In the genomic region with DNA sequence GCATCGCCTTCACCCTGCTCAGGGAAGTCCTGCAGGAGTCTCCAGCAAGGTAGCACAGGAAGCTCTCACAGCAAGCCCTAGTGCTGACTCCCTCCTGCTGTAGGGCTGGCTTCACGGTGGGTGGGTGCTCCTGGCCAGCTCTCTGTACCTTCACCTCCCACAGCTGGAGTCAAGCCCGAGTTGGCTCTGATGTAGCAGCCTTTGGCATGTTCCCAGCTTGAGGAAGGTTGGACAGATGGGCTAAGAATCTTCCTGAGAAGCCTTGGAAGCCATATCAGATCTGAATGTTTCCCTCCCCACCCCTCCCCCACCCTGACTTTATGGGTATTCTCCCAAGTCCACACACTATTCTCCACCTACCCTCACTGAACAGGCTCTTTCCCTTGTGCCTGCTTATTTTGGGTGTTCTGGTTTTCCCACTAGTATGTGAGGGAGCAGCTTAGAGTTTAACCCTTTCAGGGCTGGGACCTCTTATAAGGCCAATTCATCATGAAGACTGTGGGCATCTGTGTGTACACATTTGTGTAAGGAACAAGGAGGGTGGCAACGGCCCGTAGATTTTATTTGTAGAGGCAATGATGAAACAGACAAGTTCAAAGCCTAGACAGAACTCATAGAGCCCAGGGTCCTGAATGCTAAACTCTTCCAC, we compare ENCODE assay signal across 11 mouse cellular contexts. TPM values are rescaled to one million over a fixed set of nuclear protein-coding genes. Genes with fewer than 3 reads are reported as not detected.
DNase-seq lines count a peak whose midpoint lies in the region; ATAC-seq and TF ChIP-seq lines count a peak whose summit lies in the region.
"Had no signal": no experiment of that assay in that cellular context is flagged by ENCODE, and none has a peak within 500 bp of the region (broad histone marks: within the 10 kb centered on the region; RNA-seq: fewer than 3 reads in every experiment).

No protein-coding gene starts in this region.

- no peak for TF ChIP-seq POLR2A in lung, adult 2 months (IDR thresholded peaks at IDR 0.05; ENCODE audit: borderline replicate concordance, extremely low read depth, low read depth, low read length)

- H3K9ac ChIP-seq in midbrain, embryonic 11.5 days (ENCODE audit: low read length): no peak overlapping the region
- no peak overlapping the region for H3K9ac ChIP-seq in neural tube, embryonic 12.5 days

- intact Hi-C loops in gastrocnemius, adult 2 months (cut with DNase I): loop anchor here (5.0 kb wide), 1 partner anchor 385 kb away; no protein-coding TSS in a partner anchor

- no peak for ATAC-seq in cerebellum, adult (ENCODE audit: insufficient number of reproducible peaks, low FRiP score, low TSS enrichment)
- ATAC-seq in midbrain, embryonic 11.5 days (ENCODE audit: low FRiP score): no peak
- ATAC-seq in neural tube, embryonic 12.5 days (ENCODE audit: low FRiP score, low read depth): no peak

- WGBS in midbrain, embryonic 10.5 days: 57% methylated on average over 5 of the region's 5 CpGs
- WGBS in midbrain, embryonic 11.5 days: 57% methylated on average over 5 of the region's 5 CpGs
- WGBS in hindbrain, embryonic 10.5 days: 54% methylated on average over 5 of the region's 5 CpGs
- 57% methylated on average over 5 of the region's 5 CpGs for WGBS in neural tube, embryonic 12.5 days
- WGBS in lung, adult 2 months: 42% methylated on average over 5 of the region's 5 CpGs

- H3K4me1 ChIP-seq in midbrain, embryonic 10.5 days: peaks cover 55% of the 10 kb centered on the region
- H3K4me1 ChIP-seq in midbrain, embryonic 11.5 days (ENCODE audit: control insufficient read depth, insufficient read depth, low read length): peaks cover 14% of the 10 kb centered on the region
- peaks cover 65% of the 10 kb centered on the region for H3K4me1 ChIP-seq in hindbrain, embryonic 10.5 days (replicated peaks)
- peaks cover 30% of the 10 kb centered on the region for H3K4me1 ChIP-seq in neural tube, embryonic 12.5 days
- H3K4me1 ChIP-seq in lung, adult 2 months (ENCODE audit: control insufficient read depth, insufficient read depth, low read length): 0 out of 2 replicates have a peak, but pooled peaks cover 6% of the 10 kb centered on the region

- H3K4me2 ChIP-seq in midbrain, embryonic 11.5 days: no peak overlapping the region
- H3K4me2 ChIP-seq in neural tube, embryonic 12.5 days (replicated peaks): peak overlapping the region; percentile 68; the same call in 1 of the 2 replicates

- H3K27me3 ChIP-seq in midbrain, embryonic 10.5 days (ENCODE audit: low read depth, poor library complexity, severe bottlenecking): peaks cover 32% of the 10 kb centered on the region
- H3K27me3 ChIP-seq in midbrain, embryonic 11.5 days (ENCODE audit: control insufficient read depth, insufficient read depth, low read length): no peaks in the 10 kb centered on the region; the same call in 1 of the 2 replicates
- peaks cover 20% of the 10 kb centered on the region for H3K27me3 ChIP-seq in hindbrain, embryonic 10.5 days (ENCODE audit: insufficient read depth, poor library complexity, severe bottlenecking)
- peaks cover under 1% of the 10 kb centered on the region; the same call in 1 of the 2 replicates for H3K27me3 ChIP-seq in neural tube, embryonic 12.5 days (replicated peaks)

- no peak overlapping the region for H3K4me3 ChIP-seq in midbrain, embryonic 10.5 days
- no peak overlapping the region for H3K4me3 ChIP-seq in midbrain, embryonic 11.5 days (ENCODE audit: low read depth, low read length)
- 0 out of 2 replicates have a peak overlapping the region, but pooled peaks have one; percentile 52 for H3K4me3 ChIP-seq in hindbrain, embryonic 10.5 days
- H3K4me3 ChIP-seq in neural tube, embryonic 12.5 days: no peak overlapping the region
- no peak overlapping the region for H3K4me3 ChIP-seq in gastrocnemius, adult 2 months
- H3K4me3 ChIP-seq in lung, adult 2 months (replicated peaks; ENCODE audit: extremely low read depth, low read depth, low read length): no peak overlapping the region

- DNase-seq in cerebellum, adult 9-11 months: peak; percentile 51
- DNase-seq in midbrain, embryonic 10.5 days (ENCODE audit: low spot score): no peak
- no peak for DNase-seq in midbrain, embryonic 11.5 days (ENCODE audit: low spot score, missing footprints)
- no peak for DNase-seq in hindbrain, embryonic 10.5 days (ENCODE audit: low spot score)
- DNase-seq in gastrocnemius, adult 2 months: no peak
- DNase-seq in lung, adult 2 months: no peak

- no peaks in the 10 kb centered on the region for H3K9me3 ChIP-seq in midbrain, embryonic 10.5 days (replicated peaks)
- H3K9me3 ChIP-seq in midbrain, embryonic 11.5 days (ENCODE audit: control insufficient read depth, low read length): no peaks in the 10 kb centered on the region
- H3K9me3 ChIP-seq in hindbrain, embryonic 10.5 days: no peaks in the 10 kb centered on the region
- no peaks in the 10 kb centered on the region for H3K9me3 ChIP-seq in neural tube, embryonic 12.5 days

- TF ChIP-seq CTCF in gastrocnemius, adult 2 months (IDR thresholded peaks at IDR 0.05): no peak
- TF ChIP-seq CTCF in lung, adult 2 months (IDR thresholded peaks at IDR 0.05; ENCODE audit: insufficient read depth, low read length): no peak

- H3K27ac ChIP-seq in midbrain, embryonic 10.5 days (replicated peaks): peak overlapping the region; percentile 72
- H3K27ac ChIP-seq in midbrain, embryonic 11.5 days (ENCODE audit: low read depth, low read length): no peak overlapping the region
- peak overlapping the region; percentile 85 for H3K27ac ChIP-seq in hindbrain, embryonic 10.5 days
- H3K27ac ChIP-seq in neural tube, embryonic 12.5 days: no peak overlapping the region
- no peak overlapping the region for H3K27ac ChIP-seq in gastrocnemius, adult 2 months

- peaks cover 42% of the 10 kb centered on the region for H3K36me3 ChIP-seq in midbrain, embryonic 10.5 days
- peaks cover 10% of the 10 kb centered on the region for H3K36me3 ChIP-seq in midbrain, embryonic 11.5 days (ENCODE audit: control insufficient read depth, insufficient read depth, low read length)
- H3K36me3 ChIP-seq in hindbrain, embryonic 10.5 days: peaks cover 57% of the 10 kb centered on the region
- peaks cover 9% of the 10 kb centered on the region for H3K36me3 ChIP-seq in neural tube, embryonic 12.5 days

RNA-seq across cellular contexts. Expression of a gene that starts 1.4 kb away (rescaled TPM):
- polyA plus RNA-seq in midbrain, embryonic 10.5 days (2016; fragmentation: Nextera tagmentation; extraction: Ambion mirVana): 5.2 and 7.6 TPM in 2 replicates
- polyA plus RNA-seq in midbrain, embryonic 11.5 days (2014; fragmentation: Nextera tagmentation; extraction: Ambion mirVana): 6.1 and 6.9 TPM in 2 replicates
- 9.8 and 16.0 TPM in 2 replicates for polyA plus RNA-seq in hindbrain, embryonic 10.5 days (2016; fragmentation: Nextera tagmentation; extraction: Ambion mirVana)
- polyA plus RNA-seq in neural tube, embryonic 12.5 days (2016; fragmentation: Nextera tagmentation; extraction: Ambion mirVana): 15.6 and 18.2 TPM in 2 replicates
- total RNA-seq in gastrocnemius, adult 2 months (2021): under 1 TPM; 0.33 to 0.36 TPM
- polyA plus RNA-seq in lung, adult 2 months (2012; rRNA removed): 1.2 and 1.8 TPM in 2 replicates
- total RNA-seq: neutrophil, adult 5-6 weeks had no signal

RNA-seq across cellular contexts. Expression of a gene that starts 5.7 kb away (rescaled TPM):
- 0.81 and 0.98 TPM in 2 replicates for polyA plus RNA-seq in midbrain, embryonic 10.5 days (2016; fragmentation: Nextera tagmentation; extraction: Ambion mirVana)
- not detected in 2 replicates for polyA plus RNA-seq in midbrain, embryonic 11.5 days (2014; fragmentation: Nextera tagmentation; extraction: Ambion mirVana)
- polyA plus RNA-seq in hindbrain, embryonic 10.5 days (2016; fragmentation: Nextera tagmentation; extraction: Ambion mirVana): 0.60 and 1.3 TPM in 2 replicates
- polyA plus RNA-seq in neural tube, embryonic 12.5 days (2016; fragmentation: Nextera tagmentation; extraction: Ambion mirVana): 0.47 and 1.0 TPM in 2 replicates
- total RNA-seq in gastrocnemius, adult 2 months (2021): not detected
- 0.07 TPM in 2 replicates for polyA plus RNA-seq in lung, adult 2 months (2012; rRNA removed)
- total RNA-seq: neutrophil, adult 5-6 weeks had no signal
- polyA plus RNA-seq: liver, embryonic 16.5 days; urinary bladder, adult 2 months had no signal

RNA-seq across cellular contexts. Expression of a gene that starts 10.4 kb away (rescaled TPM):
- 4.4 and 5.1 TPM in 2 replicates for polyA plus RNA-seq in midbrain, embryonic 10.5 days (2016; fragmentation: Nextera tagmentation; extraction: Ambion mirVana)
- polyA plus RNA-seq in midbrain, embryonic 11.5 days (2014; fragmentation: Nextera tagmentation; extraction: Ambion mirVana): 2.4 and 2.6 TPM in 2 replicates
- polyA plus RNA-seq in hindbrain, embryonic 10.5 days (2016; fragmentation: Nextera tagmentation; extraction: Ambion mirVana): 9.5 and 10.0 TPM in 2 replicates
- polyA plus RNA-seq in neural tube, embryonic 12.5 days (2016; fragmentation: Nextera tagmentation; extraction: Ambion mirVana): 2.2 and 3.2 TPM in 2 replicates
- total RNA-seq in gastrocnemius, adult 2 months (2021): not detected
- 0.98 TPM in 1 of 2 replicates, not detected in the other for polyA plus RNA-seq in lung, adult 2 months (2012; rRNA removed)

RNA-seq across cellular contexts. Expression of a gene that starts 12.4 kb away (rescaled TPM):
- 34.9 and 35.5 TPM in 2 replicates for polyA plus RNA-seq in midbrain, embryonic 10.5 days (2016; fragmentation: Nextera tagmentation; extraction: Ambion mirVana)
- 14.5 and 15.3 TPM in 2 replicates for polyA plus RNA-seq in midbrain, embryonic 11.5 days (2014; fragmentation: Nextera tagmentation; extraction: Ambion mirVana)
- 41.4 and 43.8 TPM in 2 replicates for polyA plus RNA-seq in hindbrain, embryonic 10.5 days (2016; fragmentation: Nextera tagmentation; extraction: Ambion mirVana)
- polyA plus RNA-seq in neural tube, embryonic 12.5 days (2016; fragmentation: Nextera tagmentation; extraction: Ambion mirVana): 29.9 and 30.8 TPM in 2 replicates
- under 1 TPM; 0.28 to 0.64 TPM for total RNA-seq in gastrocnemius, adult 2 months (2021)
- 9.8 and 12.6 TPM in 2 replicates for polyA plus RNA-seq in lung, adult 2 months (2012; rRNA removed)

RNA-seq across cellular contexts. Expression of a gene that starts 46.2 kb away (rescaled TPM):
- polyA plus RNA-seq in midbrain, embryonic 10.5 days (2016; fragmentation: Nextera tagmentation; extraction: Ambion mirVana): 13.2 and 13.9 TPM in 2 replicates
- polyA plus RNA-seq in midbrain, embryonic 11.5 days (2014; fragmentation: Nextera tagmentation; extraction: Ambion mirVana): 12.3 and 14.1 TPM in 2 replicates
- 14.5 and 16.9 TPM in 2 replicates for polyA plus RNA-seq in hindbrain, embryonic 10.5 days (2016; fragmentation: Nextera tagmentation; extraction: Ambion mirVana)
- 16.5 TPM in 2 replicates for polyA plus RNA-seq in neural tube, embryonic 12.5 days (2016; fragmentation: Nextera tagmentation; extraction: Ambion mirVana)
- 10 to 100 TPM; 10.1 to 15.8 TPM for total RNA-seq in gastrocnemius, adult 2 months (2021)
- 40.8 and 41.3 TPM in 2 replicates for polyA plus RNA-seq in lung, adult 2 months (2012; rRNA removed)

Comparison
In these comparisons a context has a peak if more than half of its experiments do, and no peak if none do; other contexts are left out.
1. H3K27ac ChIP-seq: peak in midbrain, embryonic 10.5 days (single experiment) and hindbrain, embryonic 10.5 days (single experiment); none in midbrain, embryonic 11.5 days (single experiment), neural tube, embryonic 12.5 days (single experiment) and gastrocnemius, adult 2 months (single experiment).